Mouse (Mus musculus): ENCODE results near the gene Trim12a.
"Not testable (repeated sequence)": the region's sequence is repeated elsewhere in the genome, so short reads cannot be mapped to it uniquely, and the experiment has no call there.

The Trim12a gene

DNA sequence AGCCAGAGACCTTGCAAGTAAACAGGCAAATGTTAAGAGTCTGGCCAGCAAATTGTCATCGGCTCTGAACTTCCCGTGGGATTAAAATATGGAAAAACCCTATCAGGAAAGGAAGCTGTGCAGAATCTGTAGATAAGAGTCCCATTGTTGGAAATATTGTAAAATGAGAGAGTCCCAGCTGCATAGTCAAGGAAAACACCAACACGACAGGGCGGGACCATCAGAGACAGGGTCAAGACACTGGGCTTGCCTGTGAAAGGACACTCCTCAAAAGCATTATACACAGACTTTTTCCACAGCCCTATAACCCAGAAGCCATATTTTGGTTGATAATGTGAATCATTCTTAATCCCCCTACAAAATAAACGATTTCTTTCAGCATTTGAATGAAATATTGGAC is 49.9 kb downstream of the Trim12a start:
- not testable (repeated sequence) for DNase-seq (ENCODE audit: low read depth, low spot score); H3K27me3 ChIP-seq (ENCODE audit: control insufficient read depth, insufficient read depth, low read length, poor library complexity, severe bottlenecking); H3K36me3 ChIP-seq (ENCODE audit: control insufficient read depth, insufficient read depth, low read length, poor library complexity, severe bottlenecking)

DNA sequence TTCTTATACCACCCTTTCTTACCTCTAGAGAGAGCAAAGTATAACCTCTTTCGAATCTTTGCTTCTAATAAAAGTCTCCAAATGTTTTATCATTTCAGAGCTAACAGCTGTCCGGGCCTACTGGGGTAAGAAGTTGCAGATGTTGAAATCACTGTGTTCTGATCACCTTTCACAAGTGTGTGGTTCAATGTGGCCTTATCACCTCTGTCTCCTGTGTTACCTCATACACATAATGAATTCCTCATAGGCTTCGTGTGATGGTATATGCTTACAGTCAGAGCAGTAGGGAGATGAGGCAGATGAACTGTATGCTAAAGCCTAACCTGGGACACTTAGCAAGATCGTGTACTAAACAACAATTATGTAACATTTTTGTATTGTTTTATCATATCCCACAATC is 54.9 kb downstream of the Trim12a start:
- not testable (repeated sequence) for H3K27me3 ChIP-seq (ENCODE audit: control insufficient read depth, insufficient read depth, low read length, poor library complexity, severe bottlenecking); DNase-seq (ENCODE audit: low read depth, low spot score); H3K36me3 ChIP-seq (ENCODE audit: control insufficient read depth, insufficient read depth, low read length, poor library complexity, severe bottlenecking)

Measured in splenic B cell, adult 2 months (primary cell).